Mouse (Mus musculus): ENCODE results near the gene Tsnaxip1. TPM values are rescaled to one million over a fixed set of nuclear protein-coding genes. Genes with fewer than 3 reads are reported as not detected.

Gene Tsnaxip1
- 0.15 and 0.18 TPM in 2 replicates for polyA plus RNA-seq (2014; fragmentation: Nextera tagmentation; extraction: Ambion mirVana)

GRCm38 (mm10) chr8:105826861-105827848 is at the start of gene Tsnaxip1, which contains the start of gene Ranbp10:
TSS of gene Tsnaxip1 (plus strand) at chr8:105827731.
TSS of gene Ranbp10 (minus strand) at chr8:105827350.
- Histone ChIP-seq H3K4me3 (ENCODE audit: low read depth, low read length) (peak within 1 kb of the TSS; percentile 80), H3K4me1 (ENCODE audit: control insufficient read depth, insufficient read depth, low read length) (peaks cover 10% of the 10 kb centered on the region), H3K27ac (ENCODE audit: low read depth, low read length) (no peak within 1 kb of the TSS), H3K27me3 (ENCODE audit: control insufficient read depth, insufficient read depth, low read length) (no peaks in the 10 kb centered on the region), H3K4me2 (peak within 1 kb of the TSS; percentile 89), H3K9ac (ENCODE audit: low read length) (peak within 1 kb of the TSS; percentile 86), H3K36me3 (ENCODE audit: control insufficient read depth, insufficient read depth, low read length) (peaks cover 9% of the 10 kb centered on the region), H3K9me3 (ENCODE audit: control insufficient read depth, low read length) (no peaks in the 10 kb centered on the region)
- peak; percentile 98 for ATAC-seq (ENCODE audit: low FRiP score)
- under 1% methylated on average over 52 of the region's 52 CpGs for WGBS
- peak; percentile 99 for DNase-seq (ENCODE audit: low spot score, missing footprints)

- Histone ChIP-seq H3K9ac (ENCODE audit: low read length) (no peak overlapping the region), H3K4me3 (ENCODE audit: low read depth, low read length) (no peak overlapping the region), H3K27ac (ENCODE audit: low read depth, low read length) (no peak overlapping the region), H3K27me3 (ENCODE audit: control insufficient read depth, insufficient read depth, low read length) (no peaks in the 10 kb centered on the region), H3K4me1 (ENCODE audit: control insufficient read depth, insufficient read depth, low read length) (no peaks in the 10 kb centered on the region), H3K9me3 (ENCODE audit: control insufficient read depth, low read length) (no peaks in the 10 kb centered on the region), H3K36me3 (ENCODE audit: control insufficient read depth, insufficient read depth, low read length) (peaks cover 26% of the 10 kb centered on the region), H3K4me2 (no peak overlapping the region)
- WGBS, result 90% methylated on average over 2 of the region's 2 CpGs
- no peak for ATAC-seq (ENCODE audit: low FRiP score)
- no peak for DNase-seq (ENCODE audit: low spot score, missing footprints)
Observed at GRCm38 (mm10) chr8:105777833-105778232, 49.7 kb upstream of the Tsnaxip1 start.

- no peak overlapping the region for H3K27ac ChIP-seq (ENCODE audit: low read depth, low read length)
- H3K9ac ChIP-seq (ENCODE audit: low read length), result no peak overlapping the region
- H3K27me3 ChIP-seq (ENCODE audit: control insufficient read depth, insufficient read depth, low read length), result no peaks in the 10 kb centered on the region
- DNase-seq (ENCODE audit: low spot score, missing footprints) (peak; percentile 23), ATAC-seq (ENCODE audit: low FRiP score) (no peak)
- H3K9me3 ChIP-seq (ENCODE audit: control insufficient read depth, low read length), result no peaks in the 10 kb centered on the region
- no peak overlapping the region for H3K4me2 ChIP-seq
- no peak overlapping the region for H3K4me3 ChIP-seq (ENCODE audit: low read depth, low read length)
- H3K4me1 ChIP-seq (ENCODE audit: control insufficient read depth, insufficient read depth, low read length), result no peaks in the 10 kb centered on the region
- WGBS, result 91% methylated on average over 5 of the region's 5 CpGs
- peaks cover 18% of the 10 kb centered on the region for H3K36me3 ChIP-seq (ENCODE audit: control insufficient read depth, insufficient read depth, low read length)
Observed at GRCm38 (mm10) chr8:105780298-105780697, 47.2 kb upstream of the Tsnaxip1 start.

GRCm38 (mm10) chr8:105788241-105788640 is 39.3 kb upstream of the Tsnaxip1 start:
- peak; percentile 90 for DNase-seq (ENCODE audit: low spot score, missing footprints)
- no peaks in the 10 kb centered on the region for H3K9me3 ChIP-seq (ENCODE audit: control insufficient read depth, low read length)
- WGBS, result 89% methylated on average over 2 of the region's 2 CpGs
- peaks cover 2% of the 10 kb centered on the region; the same call in 1 of the 2 replicates for H3K4me1 ChIP-seq (ENCODE audit: control insufficient read depth, insufficient read depth, low read length)
- ATAC-seq (ENCODE audit: low FRiP score), result no peak
- peaks cover 2% of the 10 kb centered on the region; the same call in 1 of the 2 replicates for H3K36me3 ChIP-seq (ENCODE audit: control insufficient read depth, insufficient read depth, low read length)
- no peak overlapping the region for H3K27ac ChIP-seq (ENCODE audit: low read depth, low read length)
- H3K27me3 ChIP-seq (ENCODE audit: control insufficient read depth, insufficient read depth, low read length), result no peaks in the 10 kb centered on the region
- H3K4me2 ChIP-seq, result no peak overlapping the region
- no peak overlapping the region for H3K4me3 ChIP-seq (ENCODE audit: low read depth, low read length)
- H3K9ac ChIP-seq (ENCODE audit: low read length), result no peak overlapping the region

GRCm38 (mm10) chr8:105788927-105789326 is 38.6 kb upstream of the Tsnaxip1 start:
- ATAC-seq (ENCODE audit: low FRiP score) (no peak), DNase-seq (ENCODE audit: low spot score, missing footprints) (peak; percentile 21)
- 69% methylated on average over 4 of the region's 4 CpGs for WGBS
- no peak overlapping the region for H3K27ac ChIP-seq (ENCODE audit: low read depth, low read length)
- no peak overlapping the region for H3K4me3 ChIP-seq (ENCODE audit: low read depth, low read length)
- no peaks in the 10 kb centered on the region for H3K9me3 ChIP-seq (ENCODE audit: control insufficient read depth, low read length)
- H3K27me3 ChIP-seq (ENCODE audit: control insufficient read depth, insufficient read depth, low read length), result no peaks in the 10 kb centered on the region
- H3K4me2 ChIP-seq, result no peak overlapping the region
- peaks cover 2% of the 10 kb centered on the region; the same call in 1 of the 2 replicates for H3K36me3 ChIP-seq (ENCODE audit: control insufficient read depth, insufficient read depth, low read length)
- H3K4me1 ChIP-seq (ENCODE audit: control insufficient read depth, insufficient read depth, low read length), result peaks cover 2% of the 10 kb centered on the region; the same call in 1 of the 2 replicates
- no peak overlapping the region for H3K9ac ChIP-seq (ENCODE audit: low read length)

GRCm38 (mm10) chr8:105789626-105790025 is 37.9 kb upstream of the Tsnaxip1 start:
- H3K4me2 ChIP-seq, result no peak overlapping the region
- peak; percentile 66 for DNase-seq (ENCODE audit: low spot score, missing footprints)
- peaks cover 2% of the 10 kb centered on the region; the same call in 1 of the 2 replicates for H3K4me1 ChIP-seq (ENCODE audit: control insufficient read depth, insufficient read depth, low read length)
- H3K27me3 ChIP-seq (ENCODE audit: control insufficient read depth, insufficient read depth, low read length), result no peaks in the 10 kb centered on the region
- H3K4me3 ChIP-seq (ENCODE audit: low read depth, low read length), result no peak overlapping the region
- H3K27ac ChIP-seq (ENCODE audit: low read depth, low read length), result no peak overlapping the region
- no peaks in the 10 kb centered on the region for H3K9me3 ChIP-seq (ENCODE audit: control insufficient read depth, low read length)
- no peak overlapping the region for H3K9ac ChIP-seq (ENCODE audit: low read length)
- peaks cover 2% of the 10 kb centered on the region; the same call in 1 of the 2 replicates for H3K36me3 ChIP-seq (ENCODE audit: control insufficient read depth, insufficient read depth, low read length)
- ATAC-seq (ENCODE audit: low FRiP score), result no peak

GRCm38 (mm10) chr8:105793331-105793730 is 34.2 kb upstream of the Tsnaxip1 start:
- H3K36me3 ChIP-seq (ENCODE audit: control insufficient read depth, insufficient read depth, low read length), result no peaks in the 10 kb centered on the region
- no peak overlapping the region for H3K9ac ChIP-seq (ENCODE audit: low read length)
- no peak overlapping the region for H3K27ac ChIP-seq (ENCODE audit: low read depth, low read length)
- H3K9me3 ChIP-seq (ENCODE audit: control insufficient read depth, low read length), result no peaks in the 10 kb centered on the region
- no peaks in the 10 kb centered on the region for H3K27me3 ChIP-seq (ENCODE audit: control insufficient read depth, insufficient read depth, low read length)
- 92% methylated on average over 1 of the region's 1 CpGs for WGBS
- H3K4me2 ChIP-seq, result no peak overlapping the region
- no peak overlapping the region for H3K4me3 ChIP-seq (ENCODE audit: low read depth, low read length)
- ATAC-seq (ENCODE audit: low FRiP score) (no peak), DNase-seq (ENCODE audit: low spot score, missing footprints) (peak; percentile 47)
- H3K4me1 ChIP-seq (ENCODE audit: control insufficient read depth, insufficient read depth, low read length), result no peaks in the 10 kb centered on the region

- Histone ChIP-seq H3K4me3 (ENCODE audit: low read depth, low read length) (no peak overlapping the region), H3K27me3 (ENCODE audit: control insufficient read depth, insufficient read depth, low read length) (no peaks in the 10 kb centered on the region), H3K36me3 (ENCODE audit: control insufficient read depth, insufficient read depth, low read length) (no peaks in the 10 kb centered on the region), H3K27ac (ENCODE audit: low read depth, low read length) (no peak overlapping the region), H3K4me2 (no peak overlapping the region), H3K9me3 (ENCODE audit: control insufficient read depth, low read length) (no peaks in the 10 kb centered on the region), H3K4me1 (ENCODE audit: control insufficient read depth, insufficient read depth, low read length) (no peaks in the 10 kb centered on the region), H3K9ac (ENCODE audit: low read length) (no peak overlapping the region)
- ATAC-seq (ENCODE audit: low FRiP score) (no peak), DNase-seq (ENCODE audit: low spot score, missing footprints) (peak; percentile 14)
- 93% methylated on average over 3 of the region's 3 CpGs for WGBS
Observed at GRCm38 (mm10) chr8:105794009-105794598, 33.4 kb upstream of the Tsnaxip1 start.

GRCm38 (mm10) chr8:105795785-105796184 is 31.7 kb upstream of the Tsnaxip1 start:
- 98% methylated on average over 1 of the region's 1 CpGs for WGBS
- no peak for ATAC-seq (ENCODE audit: low FRiP score)
- H3K9ac ChIP-seq (ENCODE audit: low read length), result no peak overlapping the region

More at GRCm38 (mm10) chr8:105795785-105796184, 31.7 kb upstream of the Tsnaxip1 start:
- Histone ChIP-seq H3K4me2 (no peak overlapping the region), H3K27ac (ENCODE audit: low read depth, low read length) (no peak overlapping the region), H3K4me3 (ENCODE audit: low read depth, low read length) (no peak overlapping the region), H3K9me3 (ENCODE audit: control insufficient read depth, low read length) (no peaks in the 10 kb centered on the region), H3K4me1 (ENCODE audit: control insufficient read depth, insufficient read depth, low read length) (no peaks in the 10 kb centered on the region), H3K36me3 (ENCODE audit: control insufficient read depth, insufficient read depth, low read length) (no peaks in the 10 kb centered on the region), H3K27me3 (ENCODE audit: control insufficient read depth, insufficient read depth, low read length) (no peaks in the 10 kb centered on the region)
- DNase-seq (ENCODE audit: low spot score, missing footprints), result peak; percentile 6
